Mouse (Mus musculus) spleen, adult 2 months (tissue): Measurements from ENCODE around the gene Saa2. TPM values are rescaled to one million over a fixed set of nuclear protein-coding genes. Genes with fewer than 3 reads are reported as not detected.
"Not testable (repeated sequence)": the region's sequence is repeated elsewhere in the genome, so short reads cannot be mapped to it uniquely, and the experiment has no call there.

Experiments used
- DNase-seq, 2 experiments: peaks; one replicate each; pipeline versions ENCODE4 v3.0.0 to v3.0.0-alpha.2; 2012 to 2021; ENCODE audit warnings: low spot score in 2 of 2, low read depth in 1 of 2
- H3K27ac ChIP-seq: fragments of 200-500 bp; 2 replicates; pipeline ENCODE4 v1.5.1; 2012; ENCODE audit warnings: low read length, inconsistent platforms; ENCODE audit not compliant: insufficient read depth
- H3K27me3 ChIP-seq: fragments of 200-500 bp; 2 replicates; pipeline ENCODE4 v1.6.1; 2012; ENCODE audit warnings: mild to moderate bottlenecking, moderate library complexity, low read length, inconsistent platforms; ENCODE audit not compliant: control insufficient read depth, insufficient read depth
- H3K36me3 ChIP-seq: fragments of 200-500 bp; 2 replicates; pipeline ENCODE4 v1.6.1; 2012; ENCODE audit warnings: mild to moderate bottlenecking, low read length, inconsistent platforms; ENCODE audit not compliant: control insufficient read depth, insufficient read depth
- H3K4me1 ChIP-seq: fragments of 200-500 bp; 2 replicates; pipeline ENCODE4 v1.6.1; 2011; ENCODE audit warnings: inconsistent platforms; ENCODE audit not compliant: control insufficient read depth, insufficient read depth, insufficient read length
- H3K4me3 ChIP-seq: fragments of 200-500 bp; 2 replicates; pipeline ENCODE4 v1.5.1; 2011; ENCODE audit warnings: mild to moderate bottlenecking, inconsistent platforms; ENCODE audit not compliant: insufficient read depth, insufficient read length; ENCODE audit errors: extremely low read depth
- CTCF ChIP-seq: fragments of 200-500 bp; IDR thresholded peaks from 2 replicates; pipeline ENCODE4 v1.5.1; 2011; ENCODE audit warnings: mild to moderate bottlenecking, inconsistent platforms; ENCODE audit not compliant: insufficient read depth, insufficient read length, insufficient replicate concordance; ENCODE audit errors: extremely low read depth
- POLR2A ChIP-seq: fragments of 200-500 bp; IDR thresholded peaks from 2 replicates; pipeline ENCODE4 v1.6.1; 2011; ENCODE audit warnings: low read depth, low read length, inconsistent platforms
- WGBS: fragments of 180-500 bp; shearing (Covaris S2); methylation state at CpG from one replicate; pipeline ENCODE4 v1.1.7; 2018; 5-methylcytosine and 5-hydroxymethylcytosine counted together
- polyA plus RNA-seq: library from polyadenylated mRNA; depleted of rRNA; stranded (reverse); fragments of >200 nt; gene quantifications from 2 replicates; pipeline ENCODE4 v1.2.3, GENCODE M21; 2012

Saa2 gene
- polyA plus RNA-seq, 1 experiment: not detected

GRCm38 (mm10) chr7:46734983-46735382, 16.6 kb upstream of the Saa2 start:
- Histone ChIP-seq H3K27ac (no peak overlapping the region), H3K4me3 (no peak overlapping the region), H3K27me3 (no peaks in the 10 kb centered on the region), H3K36me3 (no peaks in the 10 kb centered on the region), H3K4me1 (no peaks in the 10 kb centered on the region)
- no peak for TF ChIP-seq POLR2A
- TF ChIP-seq CTCF: no peak
- peak in 1 of 2 experiments; percentile 49 for DNase-seq
- whole genome bisulfite sequencing: 48% methylated on average over 2 of the region's 2 CpGs

- Histone ChIP-seq H3K27me3 (no peaks in the 10 kb centered on the region), H3K36me3 (no peaks in the 10 kb centered on the region), H3K4me3 (no peak overlapping the region), H3K4me1 (no peaks in the 10 kb centered on the region), H3K27ac (no peak overlapping the region)
- WGBS: 76% methylated on average over 12 of the region's 12 CpGs
- no peak for TF ChIP-seq POLR2A
- TF ChIP-seq CTCF: no peak
- DNase-seq: no peak
Observed at GRCm38 (mm10) chr7:46738561-46739460, 12.8 kb upstream of the Saa2 start.

GRCm38 (mm10) chr7:46740041-46740440, 11.5 kb upstream of the Saa2 start:
- H3K4me1 ChIP-seq, H3K4me3 ChIP-seq, H3K27ac ChIP-seq, H3K27me3 ChIP-seq, DNase-seq, H3K36me3 ChIP-seq: not testable (repeated sequence)
- 78% methylated on average over 5 of the region's 5 CpGs for WGBS

- H3K4me3 ChIP-seq, H3K27me3 ChIP-seq, H3K4me1 ChIP-seq, H3K36me3 ChIP-seq, H3K27ac ChIP-seq, DNase-seq: not testable (repeated sequence)
- 73% methylated on average over 3 of the region's 3 CpGs for WGBS
Observed at GRCm38 (mm10) chr7:46742880-46743279, 8.7 kb upstream of the Saa2 start, which contains the start of gene Saa1. Saa1 (minus strand) TSS chr7:46742980.

- Histone ChIP-seq H3K27me3 (no peaks in the 10 kb centered on the region), H3K4me1 (no peaks in the 10 kb centered on the region), H3K27ac (no peak overlapping the region), H3K4me3 (no peak overlapping the region), H3K36me3 (no peaks in the 10 kb centered on the region)
- no peak for DNase-seq
- no peak for TF ChIP-seq POLR2A
- WGBS: 79% methylated on average over 3 of the region's 3 CpGs
Observed at GRCm38 (mm10) chr7:46745816-46746215, 5.8 kb upstream of the Saa2 start.

- Histone ChIP-seq H3K4me3 (no peak overlapping the region), H3K36me3 (no peaks in the 10 kb centered on the region), H3K27ac (no peak overlapping the region), H3K27me3 (no peaks in the 10 kb centered on the region), H3K4me1 (no peaks in the 10 kb centered on the region)
- no peak for DNase-seq
- TF ChIP-seq CTCF: no peak
- TF ChIP-seq POLR2A: no peak
- whole genome bisulfite sequencing: 89% methylated on average over 7 of the region's 7 CpGs
Observed at GRCm38 (mm10) chr7:46746381-46746780, 5.2 kb upstream of the Saa2 start.

- DNase-seq: no peak
- H3K27me3 ChIP-seq: no peaks in the 10 kb centered on the region
- 35% methylated on average over 3 of the region's 3 CpGs for WGBS
- H3K4me1 ChIP-seq: no peaks in the 10 kb centered on the region
- no peak overlapping the region for H3K27ac ChIP-seq
- H3K4me3 ChIP-seq: no peak overlapping the region
- H3K36me3 ChIP-seq: no peaks in the 10 kb centered on the region
- no peak for TF ChIP-seq POLR2A
- no peak for TF ChIP-seq CTCF
Observed at GRCm38 (mm10) chr7:46748459-46748858, 3.1 kb upstream of the Saa2 start.
